Mouse (Mus musculus): ENCODE data around the gene Nmu. TPM values are rescaled to one million over a fixed set of nuclear protein-coding genes. Genes with fewer than 3 reads are reported as not detected.

Nmu gene
- not detected for total RNA-seq (2021)
- long read RNA-seq, experiment 1 = 0 reads
- long read RNA-seq, experiment 2 = 0 reads

DNA sequence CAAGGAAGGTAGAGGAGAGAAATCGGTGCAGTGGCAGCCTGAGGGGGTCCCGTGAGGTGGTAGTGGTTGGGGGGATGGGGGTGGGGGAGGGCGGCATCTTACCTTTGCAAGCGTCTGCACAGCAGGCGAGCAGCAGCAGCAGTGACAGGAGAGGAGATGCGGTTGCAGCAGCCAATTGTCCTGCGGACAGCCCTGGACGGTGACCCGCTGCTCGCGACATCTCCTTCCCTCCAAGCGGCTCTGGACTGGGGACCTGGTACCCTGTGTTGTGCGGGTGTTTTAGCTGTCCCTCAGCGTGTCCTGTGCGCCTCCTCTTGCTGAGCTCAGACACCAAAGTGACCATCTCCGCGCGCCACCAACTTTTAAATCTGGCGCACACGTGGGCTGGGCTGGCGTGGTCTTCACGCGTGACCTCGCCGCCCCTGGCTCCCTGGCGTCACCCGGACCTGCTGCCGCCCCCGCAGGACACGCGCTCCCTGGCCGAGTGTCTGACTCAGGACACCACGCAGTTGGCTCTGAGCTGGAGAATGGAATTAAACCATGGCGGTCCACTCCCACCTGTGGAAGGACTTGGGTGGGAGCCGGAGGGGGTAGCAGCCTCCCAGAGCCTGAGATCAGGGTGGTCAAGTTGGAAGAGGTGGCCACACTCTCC is at the start of gene Nmu:
TSS of gene Nmu (minus strand) at position 336 of the 652 bp plus-strand sequence.
- DNase-seq = no peak

- no peak for DNase-seq
Observed at GRCm38 (mm10) chr5:76411697-76412096, 48.1 kb upstream of the Nmu start.

DNA sequence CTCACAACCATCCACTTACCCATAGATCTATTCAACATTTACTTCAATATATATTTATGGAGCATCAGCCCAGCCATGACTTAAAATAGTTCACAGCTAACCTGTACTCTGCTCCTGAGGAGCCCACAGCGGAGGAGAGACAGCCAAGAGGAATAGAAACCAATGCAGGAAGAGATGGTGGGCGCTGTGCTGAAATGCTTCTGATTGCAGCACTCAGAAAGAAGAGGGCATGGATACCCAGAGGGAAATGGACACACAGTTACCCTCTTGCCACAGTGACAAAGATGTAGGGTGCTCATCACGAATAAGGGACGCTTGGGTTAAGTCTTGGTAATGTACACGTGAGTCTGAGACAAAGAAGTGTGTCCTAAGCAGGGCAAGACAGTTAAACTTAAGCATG is 30.8 kb upstream of the Nmu start:
- no peak for DNase-seq

DNA sequence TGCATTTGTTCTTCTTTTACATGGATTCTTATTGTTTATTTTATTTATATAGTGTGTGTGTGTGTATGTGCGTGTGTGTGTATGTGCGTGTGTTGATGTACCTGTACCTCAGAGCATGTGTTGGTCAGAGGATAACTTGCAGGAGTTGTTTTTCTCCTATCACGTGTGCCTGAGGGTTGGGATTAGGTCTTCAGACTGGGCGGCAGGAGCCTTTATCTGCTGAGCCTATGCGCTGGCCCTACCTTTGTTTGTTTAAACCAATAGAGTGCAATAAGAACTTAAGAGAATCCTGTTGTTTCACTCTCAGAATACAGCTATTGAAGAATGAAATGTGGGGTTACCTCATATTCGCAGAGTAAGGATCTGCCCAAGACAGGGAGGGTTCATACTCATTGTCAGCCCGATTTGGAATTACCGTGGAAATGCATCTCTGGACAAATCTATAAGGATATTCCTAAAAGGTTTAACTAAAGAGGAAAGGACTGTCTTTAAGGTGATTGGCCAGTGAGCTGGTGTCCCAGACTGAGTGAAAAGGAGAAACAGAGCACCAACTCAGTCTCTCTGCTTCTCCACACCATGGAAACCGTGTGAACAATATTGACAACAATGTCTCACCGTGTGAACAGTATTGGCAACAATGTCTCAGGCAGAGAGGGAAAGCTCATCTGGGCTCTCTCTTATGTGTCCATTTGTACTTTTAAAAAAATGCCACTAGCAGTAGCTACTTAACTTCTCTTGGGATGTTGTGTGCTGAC is 25.6 kb upstream of the Nmu start:
- no peak for DNase-seq

- no peak for DNase-seq
Observed at GRCm38 (mm10) chr5:76388474-76388873, 24.9 kb upstream of the Nmu start.

GRCm38 (mm10) chr5:76383673-76384072 is 20.1 kb upstream of the Nmu start:
- DNase-seq = no peak

DNA sequence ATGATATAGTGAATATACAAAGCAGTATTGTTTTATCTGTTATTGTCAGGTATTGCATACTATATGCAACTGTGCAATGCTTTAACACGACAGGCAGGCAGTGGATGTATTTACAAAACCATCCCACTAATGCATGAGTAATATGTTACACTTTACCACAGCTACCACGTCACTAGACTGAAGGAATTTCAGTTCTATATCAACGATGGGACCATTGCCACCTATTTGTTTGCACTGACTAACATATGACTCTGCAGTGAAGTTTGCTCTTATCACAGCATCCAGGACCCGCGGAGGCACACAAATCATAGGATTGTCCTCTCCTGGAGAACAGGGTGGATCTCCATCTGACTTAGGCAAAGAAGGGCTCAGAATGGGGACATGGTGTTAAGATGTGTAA is 18.2 kb upstream of the Nmu start:
- DNase-seq = no peak

DNA sequence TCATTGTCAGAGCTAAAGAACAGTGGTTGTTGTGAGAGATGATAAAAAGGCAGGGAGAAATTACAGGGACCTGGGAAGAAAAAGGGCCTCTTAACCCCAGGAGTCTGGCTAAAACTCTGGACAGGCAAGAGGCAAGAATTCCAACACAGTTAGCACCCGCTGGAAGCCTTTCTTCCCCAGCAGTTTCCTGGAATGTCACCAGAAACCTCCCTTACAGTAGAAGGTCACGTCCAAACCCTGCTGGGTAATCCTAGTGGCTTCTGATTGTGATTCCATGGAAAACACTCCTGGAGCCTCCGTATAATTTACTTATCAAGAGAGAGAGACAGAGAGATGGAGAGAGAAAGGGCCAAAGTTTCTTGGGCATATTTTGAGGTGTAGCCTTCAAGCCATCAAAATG is 15.6 kb upstream of the Nmu start:
- no peak for DNase-seq

- no peak for DNase-seq
Observed at GRCm38 (mm10) chr5:76369215-76369840, 5.7 kb upstream of the Nmu start.

- DNase-seq = no peak
Observed at GRCm38 (mm10) chr5:76365406-76365805, 1.8 kb upstream of the Nmu start.

GRCm38 (mm10) chr5:76360786-76361185 is 2.8 kb downstream of the Nmu start:
- DNase-seq = no peak

DNA sequence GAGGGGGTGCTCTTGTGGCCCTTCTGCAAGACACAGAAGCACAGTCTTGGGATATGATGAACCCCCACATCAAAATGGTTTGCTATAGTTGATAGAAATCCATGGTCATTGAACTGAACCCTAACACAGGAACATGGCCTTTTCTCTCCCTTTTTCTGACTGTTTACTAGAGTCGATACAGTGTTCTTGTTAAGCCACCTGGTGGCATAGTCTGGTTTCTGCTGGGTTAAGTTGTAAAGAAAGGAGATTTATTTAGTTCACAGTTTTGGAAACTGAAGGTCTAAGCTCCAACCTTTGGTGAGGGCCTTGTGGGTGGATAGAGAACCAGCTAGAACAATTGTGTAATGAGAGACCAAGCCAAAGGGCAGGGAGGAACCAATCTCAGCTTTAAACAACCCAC is 3.5 kb downstream of the Nmu start:
- DNase-seq = no peak

GRCm38 (mm10) chr5:76351953-76352611 is 11.5 kb downstream of the Nmu start:
- DNase-seq = no peak

DNA sequence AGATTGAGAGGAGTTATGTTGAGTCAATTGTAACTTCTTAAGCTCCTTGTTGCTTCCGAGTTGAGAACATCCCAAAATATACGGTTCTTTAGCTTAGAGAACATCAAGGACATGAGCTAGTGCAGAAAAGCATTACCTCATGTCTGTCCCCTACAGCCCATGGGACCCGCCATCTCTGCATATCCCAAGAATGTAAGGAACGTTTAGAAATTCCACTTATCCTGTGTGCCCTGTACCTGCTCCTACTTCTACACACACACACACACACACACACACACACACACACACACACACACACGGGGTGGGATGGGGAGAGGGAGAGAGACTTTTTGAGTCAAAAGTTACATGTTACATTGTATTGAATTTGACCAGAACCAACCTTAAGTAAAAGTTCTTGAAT is 12.1 kb downstream of the Nmu start:
- DNase-seq = no peak

- no peak for DNase-seq
Observed at GRCm38 (mm10) chr5:76346137-76346536, 17.5 kb downstream of the Nmu start.

- no peak for DNase-seq
Observed at GRCm38 (mm10) chr5:76340931-76341330, 22.7 kb downstream of the Nmu start.

DNA sequence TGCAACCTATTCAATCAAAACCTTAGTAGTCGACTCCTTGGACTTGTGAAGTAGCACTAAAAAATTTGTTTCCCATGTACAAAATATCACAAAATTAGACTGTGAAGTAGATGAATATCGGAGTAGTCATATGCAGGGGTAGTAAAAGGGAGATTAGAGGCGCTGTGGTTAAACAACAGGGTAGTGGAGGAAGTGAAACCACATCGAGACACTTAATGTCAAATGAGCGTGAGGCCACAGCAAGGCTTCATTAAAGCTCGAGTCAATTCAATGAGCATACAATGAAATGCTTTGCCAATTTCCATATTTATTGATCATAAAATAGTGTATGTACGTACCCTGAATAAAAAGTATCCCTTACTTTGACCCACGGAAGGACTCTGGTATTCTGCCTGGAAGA is 26.5 kb downstream of the Nmu start:
- DNase-seq = no peak

GRCm38 (mm10) chr5:76333833-76334232 is 29.8 kb downstream of the Nmu start:
- no peak for DNase-seq

DNA sequence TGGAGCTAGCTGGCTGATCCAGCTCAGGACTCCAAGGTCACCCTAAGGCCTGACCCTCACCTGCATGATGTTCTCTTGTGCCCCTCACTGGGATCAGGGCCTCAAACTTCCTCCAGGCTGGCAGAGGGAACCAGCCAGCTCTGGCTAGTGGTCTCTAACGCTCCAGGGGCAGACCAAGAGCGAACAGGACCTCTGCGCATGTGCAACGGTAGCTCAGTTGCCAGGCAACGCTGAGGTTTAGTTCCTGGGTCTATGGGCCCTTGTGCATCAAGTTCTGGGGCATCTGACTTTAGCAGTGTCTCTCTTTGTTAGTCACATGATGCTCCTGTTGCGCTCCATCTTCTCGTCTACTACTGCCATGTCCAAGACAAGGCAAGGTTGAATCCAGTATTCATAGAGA is 32.6 kb downstream of the Nmu start, which contains the start of gene Pdcl2:
TSS of gene Pdcl2 (minus strand) at position 204 of the 400 bp plus-strand sequence.
- no peak for DNase-seq

- DNase-seq = no peak
Observed at GRCm38 (mm10) chr5:76327296-76327695, 36.3 kb downstream of the Nmu start.

- DNase-seq = no peak
Observed at GRCm38 (mm10) chr5:76325113-76325512, 38.5 kb downstream of the Nmu start.

DNA sequence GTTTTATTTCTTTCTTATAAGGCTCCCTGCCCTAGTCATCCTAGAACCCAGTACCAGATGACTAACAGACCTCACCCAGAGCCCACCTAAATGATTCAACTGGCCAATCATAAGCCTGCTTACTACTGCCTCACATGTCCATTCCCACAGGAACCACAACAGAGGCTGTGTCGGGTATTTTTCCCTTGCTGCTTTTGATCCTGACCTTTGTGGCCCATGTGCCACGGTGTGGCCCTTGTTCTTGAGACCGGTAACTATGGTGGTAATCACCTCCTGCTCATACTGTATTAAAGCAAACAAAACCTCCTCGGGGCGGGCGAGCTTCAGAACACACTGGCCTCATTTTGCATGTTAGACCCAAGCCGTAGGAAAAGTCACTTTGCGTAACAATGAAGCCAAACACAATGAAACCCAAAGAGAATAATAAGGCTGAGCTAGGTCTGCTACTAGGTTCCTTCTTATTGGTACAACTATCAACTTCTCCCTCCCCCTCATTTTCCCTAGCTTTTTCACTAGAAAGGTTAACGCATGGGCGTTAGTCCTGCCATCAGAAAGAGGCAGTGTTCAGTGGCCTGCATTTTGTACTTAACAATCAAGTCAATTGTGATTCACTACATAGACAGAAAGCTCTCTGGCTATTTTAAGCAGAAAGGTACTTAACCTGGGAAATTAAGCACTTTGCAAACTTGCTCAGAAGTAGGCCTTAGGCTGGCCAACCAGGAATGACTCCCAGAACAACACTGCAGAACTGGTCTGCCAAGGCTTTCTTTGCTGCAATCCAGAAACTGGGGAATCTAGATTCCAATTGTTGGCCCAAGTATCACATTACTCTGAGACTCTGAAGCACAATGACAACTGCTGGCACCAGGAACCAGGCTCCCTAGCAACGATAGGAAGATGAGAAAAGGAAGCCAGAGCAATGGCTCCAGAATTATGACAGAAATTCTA is 42.1 kb downstream of the Nmu start:
- no peak for DNase-seq
